Mouse (Mus musculus): Measurements from ENCODE around the gene Creb3l2.

- TF ChIP-seq USF1 (IDR thresholded peaks at IDR 0.05; ENCODE audit: low read depth) = no peak
- no peak for TF ChIP-seq CTCF (IDR thresholded peaks at IDR 0.05; ENCODE audit: control insufficient read depth, insufficient read depth, insufficient read length)
- TF ChIP-seq MYOG (IDR thresholded peaks at IDR 0.05; ENCODE audit: control insufficient read depth, extremely low read depth, insufficient read length) = no peak
- no peak for TF ChIP-seq MYOD1 (IDR thresholded peaks at IDR 0.05; ENCODE audit: control insufficient read depth, insufficient read length, low read depth)
- TF ChIP-seq MAX (IDR thresholded peaks at IDR 0.05) = no peak
- no peak for TF ChIP-seq CEBPB (IDR thresholded peaks at IDR 0.05; ENCODE audit: low read depth)
Observed at GRCm38 (mm10) chr6:37453047-37453446, 11.1 kb upstream of the Creb3l2 start.
